Mouse (Mus musculus) small intestine, adult 2 months (tissue): Measurements from ENCODE around the gene Gm10518. TPM values are rescaled to one million over a fixed set of nuclear protein-coding genes. Genes with fewer than 3 reads are reported as not detected.

ENCODE experiments used
- H3K27ac ChIP-seq: fragments of 200-500 bp; 2 replicates; pipeline ENCODE4 v1.5.1; 2012; ENCODE audit warnings: low read depth, low read length, control low read depth, inconsistent platforms; ENCODE audit not compliant: insufficient read depth
- H3K27me3 ChIP-seq: fragments of 200-500 bp; 2 replicates; pipeline ENCODE4 v1.6.1; 2012; ENCODE audit warnings: mild to moderate bottlenecking, moderate library complexity, low read length, inconsistent platforms; ENCODE audit not compliant: control insufficient read depth, insufficient read depth
- H3K36me3 ChIP-seq: fragments of 200-500 bp; 2 replicates; pipeline ENCODE4 v1.6.1; 2012; ENCODE audit warnings: mild to moderate bottlenecking, low read length, control low read depth, inconsistent platforms; ENCODE audit not compliant: control insufficient read depth, insufficient read depth
- H3K4me1 ChIP-seq: fragments of 200-500 bp; 2 replicates; pipeline ENCODE4 v1.6.1; 2012; ENCODE audit warnings: low read length, inconsistent platforms, mixed read lengths; ENCODE audit not compliant: control insufficient read depth, insufficient read depth, insufficient read length
- H3K4me3 ChIP-seq: fragments of 200-500 bp; 2 replicates; pipeline ENCODE4 v1.5.1; 2012; ENCODE audit warnings: low read depth, mild to moderate bottlenecking, control low read depth, inconsistent platforms, low read length, moderate library complexity
- CTCF ChIP-seq: fragments of 200-500 bp; IDR thresholded peaks from 2 replicates; pipeline ENCODE4 v1.5.1; 2012; ENCODE audit warnings: low read depth, mild to moderate bottlenecking, control low read depth, inconsistent platforms, low read length, moderate library complexity, mixed read lengths; ENCODE audit not compliant: insufficient replicate concordance, insufficient read length; ENCODE audit errors: extremely low read depth
- POLR2A ChIP-seq: fragments of 200-500 bp; IDR thresholded peaks from 2 replicates; pipeline ENCODE4 v1.6.1; 2012; ENCODE audit warnings: low read depth, mild to moderate bottlenecking, control low read depth, inconsistent platforms, low read length, moderate library complexity
- WGBS: fragments of 180-500 bp; shearing (Covaris S2); methylation state at CpG from one replicate; pipeline ENCODE4 v1.1.7; 2018; 5-methylcytosine and 5-hydroxymethylcytosine counted together
- polyA plus RNA-seq: library from polyadenylated mRNA; depleted of rRNA; stranded (reverse); fragments of >200 nt; gene quantifications from 2 replicates; pipeline ENCODE4 v1.2.3, GENCODE M21; 2012; rRNA removed

Gene Gm10518
- not detected in 2 replicates for polyA plus RNA-seq

DNA sequence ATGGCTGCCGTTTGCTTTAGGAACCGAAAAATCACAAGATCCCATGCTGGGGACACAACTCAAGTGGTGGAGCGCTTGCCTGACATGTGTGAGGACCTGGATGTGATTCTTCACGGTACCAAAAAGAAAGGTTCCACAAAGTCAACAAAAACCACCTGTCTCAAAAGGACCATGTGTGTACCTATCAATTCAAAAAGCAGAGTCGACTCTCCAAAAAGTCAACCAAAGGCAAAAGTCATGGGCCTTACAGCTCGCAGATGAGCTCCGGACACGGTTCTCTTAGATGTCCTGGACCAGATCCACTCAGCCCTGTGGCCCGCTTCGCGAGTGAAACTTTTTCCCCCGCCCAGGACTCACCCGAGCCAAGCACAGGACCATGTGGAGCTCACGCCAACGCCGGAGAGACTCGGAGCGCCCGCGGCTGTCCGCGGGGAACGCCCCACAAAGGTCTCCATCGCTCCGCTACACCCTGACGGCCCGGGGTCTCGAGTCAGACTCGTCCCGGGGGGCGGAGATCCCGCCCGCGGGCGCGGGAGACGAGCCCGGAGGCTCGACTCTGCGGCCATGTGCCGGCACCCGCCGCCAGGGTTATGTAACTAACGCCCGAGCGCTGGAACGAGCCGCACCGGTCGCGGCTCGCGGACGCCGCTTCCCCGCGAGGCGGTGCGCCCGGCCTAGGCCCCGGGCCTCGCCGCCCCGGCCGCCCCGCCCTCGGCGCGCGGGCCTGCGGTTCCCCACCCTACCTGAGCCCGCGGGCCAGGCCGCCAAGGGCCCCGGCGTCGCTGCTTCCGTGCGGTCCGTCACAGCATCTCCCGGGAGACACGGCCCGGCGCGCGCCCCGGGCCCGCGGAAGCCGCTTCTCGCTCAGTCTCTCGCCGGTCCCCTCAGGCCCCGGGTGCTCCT is at the start of gene Gm10518:
Gm10518 (plus strand) TSS at position 767 of the 903 bp plus-strand sequence.
- H3K27me3 ChIP-seq: no peaks in the 10 kb centered on the region
- WGBS: under 1% methylated on average over 88 of the region's 94 CpGs

DNA sequence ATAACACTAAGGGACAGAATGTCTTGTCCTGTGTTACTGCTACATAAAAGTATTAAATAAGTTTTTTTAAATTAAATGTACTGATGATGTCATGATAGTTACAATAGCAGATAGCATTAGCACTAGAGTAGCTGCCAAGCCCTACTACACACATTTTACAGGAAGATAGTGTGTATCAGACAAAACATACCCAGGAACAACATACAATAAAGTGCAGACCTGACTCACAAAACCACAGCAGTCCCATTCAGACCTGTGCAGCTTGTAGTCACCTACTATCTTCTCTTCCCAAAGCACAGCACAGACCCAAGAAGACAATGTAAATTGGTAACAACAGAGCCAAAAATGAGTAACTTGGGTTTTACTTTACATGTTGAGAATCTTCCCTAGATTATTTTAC is 46.7 kb upstream of the Gm10518 start:
- Histone ChIP-seq H3K27ac (no peak overlapping the region), H3K4me3 (no peak overlapping the region), H3K27me3 (no peaks in the 10 kb centered on the region), H3K4me1 (no peaks in the 10 kb centered on the region), H3K36me3 (peaks cover 60% of the 10 kb centered on the region)
- TF ChIP-seq CTCF (no peak), POLR2A (no peak)

More for the DNA sequence above, at the start of gene Gm10518:
- H3K4me1 ChIP-seq: no peaks in the 10 kb centered on the region; the same call in 1 of the 2 replicates
- no peak for TF ChIP-seq POLR2A
- TF ChIP-seq CTCF: no peak
- H3K36me3 ChIP-seq: peaks cover 4% of the 10 kb centered on the region; the same call in 1 of the 2 replicates
- peak within 1 kb of the TSS; percentile 86 for H3K4me3 ChIP-seq
- peak within 1 kb of the TSS; percentile 91 for H3K27ac ChIP-seq

DNA sequence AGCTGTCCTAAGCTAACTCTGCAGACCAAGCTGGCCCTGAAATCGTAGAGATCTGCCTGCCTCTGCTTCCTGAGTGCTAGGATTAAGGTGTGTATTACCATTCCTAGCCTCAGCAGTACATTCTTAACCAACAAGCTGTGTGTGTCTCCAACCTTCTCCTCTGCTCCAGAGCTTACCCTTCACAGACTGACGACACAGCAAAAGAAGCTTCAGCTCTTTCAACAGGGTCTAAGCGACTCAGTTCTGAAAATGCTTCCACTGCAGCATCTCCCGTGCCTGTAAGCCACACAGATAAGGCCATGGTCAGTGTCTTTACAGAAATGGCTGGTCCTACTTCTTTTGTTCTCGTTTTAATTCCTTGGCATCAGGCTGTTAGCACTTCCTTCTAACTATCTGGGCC is 43.1 kb upstream of the Gm10518 start:
- TF ChIP-seq POLR2A (no peak), CTCF (no peak)

DNA sequence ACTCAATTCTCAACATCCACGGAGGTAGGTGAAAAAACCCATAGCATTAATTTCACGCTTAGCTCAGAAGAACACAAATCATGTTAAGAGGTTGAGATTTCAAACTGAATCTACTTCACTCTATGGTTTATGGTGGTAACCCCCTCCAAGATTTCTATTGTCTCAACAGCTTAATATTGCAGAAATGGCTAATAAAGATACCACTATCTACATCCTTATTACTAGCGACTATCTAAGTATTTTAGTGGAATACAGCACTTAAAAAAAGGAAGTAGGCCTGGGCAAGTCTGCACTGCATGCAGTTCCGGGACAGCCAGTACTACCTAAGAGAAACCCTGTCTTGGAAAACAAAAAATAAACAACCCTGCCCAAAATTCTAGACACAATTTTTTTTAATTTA is 42.6 kb upstream of the Gm10518 start:
- Histone ChIP-seq H3K36me3 (peaks cover 58% of the 10 kb centered on the region), H3K27me3 (no peaks in the 10 kb centered on the region), H3K4me3 (no peak overlapping the region), H3K4me1 (no peaks in the 10 kb centered on the region), H3K27ac (no peak overlapping the region)
- 77% methylated on average over 4 of the region's 4 CpGs for WGBS
- no peak for TF ChIP-seq POLR2A
- no peak for TF ChIP-seq CTCF

More for the DNA sequence above, 43.1 kb upstream of the Gm10518 start:
- Histone ChIP-seq H3K36me3 (peaks cover 59% of the 10 kb centered on the region), H3K27ac (no peak overlapping the region), H3K4me3 (no peak overlapping the region), H3K27me3 (no peaks in the 10 kb centered on the region), H3K4me1 (no peaks in the 10 kb centered on the region)
- WGBS: 90% methylated on average over 5 of the region's 5 CpGs

DNA sequence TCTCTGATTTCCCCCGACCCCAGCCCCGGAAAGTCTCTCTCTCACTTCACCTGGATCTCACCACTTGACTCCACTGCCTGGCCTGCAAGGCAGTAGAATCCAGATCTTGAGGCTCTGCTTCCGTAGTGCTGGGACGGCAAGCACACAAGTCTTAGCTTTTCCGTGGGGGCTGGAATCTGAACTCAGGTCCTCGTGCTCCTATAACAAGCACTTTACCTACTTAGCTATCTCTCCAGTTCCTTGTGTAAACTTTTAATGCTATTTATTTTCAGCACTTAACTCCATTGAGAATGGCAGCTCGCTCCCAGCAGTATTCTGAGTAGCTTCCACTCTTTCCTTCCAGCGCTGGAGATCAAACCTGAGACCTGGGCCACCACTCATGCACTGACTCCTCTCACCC is 26.3 kb upstream of the Gm10518 start:
- H3K36me3 ChIP-seq: peaks cover 69% of the 10 kb centered on the region
- H3K4me1 ChIP-seq: no peaks in the 10 kb centered on the region
- H3K27ac ChIP-seq: no peak overlapping the region
- H3K27me3 ChIP-seq: no peaks in the 10 kb centered on the region
- TF ChIP-seq POLR2A (no peak), CTCF (no peak)
- WGBS: 92% methylated on average over 8 of the region's 8 CpGs
- no peak overlapping the region for H3K4me3 ChIP-seq

DNA sequence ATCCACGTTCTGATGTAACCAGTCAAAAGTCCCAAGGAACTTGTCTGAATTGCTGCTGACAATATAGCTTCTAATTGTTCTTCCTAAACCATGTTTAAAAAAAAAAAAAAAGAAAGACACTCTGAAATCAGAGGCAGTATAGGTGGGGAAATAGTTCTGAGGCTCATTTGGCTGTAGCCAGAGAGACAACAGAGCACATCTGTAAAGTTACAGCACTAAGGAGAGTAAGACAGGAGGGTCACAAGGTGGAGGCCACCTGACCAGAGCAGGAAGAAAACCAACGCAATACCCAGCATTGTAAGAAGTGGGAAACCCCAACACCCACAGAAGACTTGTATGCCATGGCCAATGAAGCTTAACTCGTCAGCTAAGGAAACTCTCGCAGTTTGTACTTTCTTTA is 19.1 kb upstream of the Gm10518 start:
- H3K36me3 ChIP-seq: peaks cover 52% of the 10 kb centered on the region
- H3K27me3 ChIP-seq: no peaks in the 10 kb centered on the region
- H3K4me1 ChIP-seq: no peaks in the 10 kb centered on the region
- TF ChIP-seq CTCF (no peak), POLR2A (no peak)
- WGBS: 87% methylated on average over 4 of the region's 4 CpGs
- no peak overlapping the region for H3K27ac ChIP-seq
- H3K4me3 ChIP-seq: no peak overlapping the region

DNA sequence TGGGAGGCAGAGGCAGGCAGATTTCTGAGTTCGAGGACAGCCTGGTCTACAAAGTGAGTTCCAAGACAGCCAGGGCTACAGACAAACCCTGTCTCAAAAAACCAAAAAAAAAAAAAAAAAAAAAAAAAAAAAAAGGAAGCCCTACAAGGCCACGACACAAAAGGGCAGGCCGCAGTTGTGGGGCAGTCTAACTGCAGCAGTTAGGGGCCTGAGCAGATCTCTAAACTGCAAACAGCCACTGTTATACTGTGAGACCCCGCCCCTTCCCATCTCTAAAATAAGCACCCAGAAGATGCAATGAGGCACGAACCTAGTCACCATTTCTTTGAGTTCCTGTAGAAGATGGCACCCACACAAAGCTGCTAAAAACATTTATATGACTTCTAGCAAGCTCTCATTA is 17.7 kb upstream of the Gm10518 start:
- peaks cover 51% of the 10 kb centered on the region for H3K36me3 ChIP-seq
- H3K4me1 ChIP-seq: no peaks in the 10 kb centered on the region
- H3K27ac ChIP-seq: no peak overlapping the region
- TF ChIP-seq CTCF: no peak
- no peak for TF ChIP-seq POLR2A
- WGBS: 86% methylated on average over 5 of the region's 5 CpGs
- H3K27me3 ChIP-seq: no peaks in the 10 kb centered on the region
- H3K4me3 ChIP-seq: no peak overlapping the region
